ENCODE assay signal across 23 mouse cellular contexts in genomic region chr4:107966416-107967109, GRCm38 (mm10). TPM values are rescaled to one million over a fixed set of nuclear protein-coding genes. Genes with fewer than 3 reads are reported as not detected.
DNase-seq lines count a peak whose midpoint lies in the region; ATAC-seq and TF ChIP-seq lines count a peak whose summit lies in the region.
"Had no signal": no experiment of that assay in that cellular context is flagged by ENCODE, and none has a peak within 500 bp of the region (broad histone marks: within the 10 kb centered on the region; RNA-seq: fewer than 3 reads in every experiment).

No protein-coding gene starts in this region.

- peak; percentile 94 for TF ChIP-seq EP300 in heart, adult 2 months (IDR thresholded peaks at IDR 0.05; ENCODE audit: insufficient read depth, low read depth, low read length)

- H3K27me3 ChIP-seq in heart, adult 2 months (ENCODE audit: control insufficient read depth, insufficient read depth, low read length) = no peaks in the 10 kb centered on the region
- peaks cover 11% of the 10 kb centered on the region; the same call in 1 of the 2 replicates for H3K27me3 ChIP-seq in heart, embryonic 12.5 days (replicated peaks)
- no peaks in the 10 kb centered on the region for H3K27me3 ChIP-seq in hindbrain, postnatal 0 days (ENCODE audit: insufficient read depth, low read length)
- H3K27me3 ChIP-seq: embryonic facial prominence, embryonic 13.5 days; forebrain, embryonic 12.5 days; midbrain, embryonic 15.5 days; neural tube, embryonic 12.5 days had no signal

- H3K9ac ChIP-seq in heart, adult 2 months (ENCODE audit: low read depth, low read length) = no peak overlapping the region
- H3K9ac ChIP-seq in heart, embryonic 12.5 days = no peak overlapping the region
- H3K9ac ChIP-seq in hindbrain, postnatal 0 days (replicated peaks; ENCODE audit: low read length) = no peak overlapping the region
- H3K9ac ChIP-seq: embryonic facial prominence, embryonic 13.5 days; forebrain, embryonic 12.5 days; midbrain, embryonic 15.5 days; neural tube, embryonic 12.5 days had no signal

- intact Hi-C loops in heart, adult 2 months (cut with DNase I) = no loop called here

- TF ChIP-seq CTCF in heart, adult 2 months (IDR thresholded peaks at IDR 0.05) = no peak
- TF ChIP-seq CTCF in lung, adult 2 months (IDR thresholded peaks at IDR 0.05; ENCODE audit: insufficient read depth, low read length) = no peak
- TF ChIP-seq CTCF in hindbrain, postnatal 0 days (IDR thresholded peaks at IDR 0.05; ENCODE audit: low read depth) = no peak

- peaks cover 7% of the 10 kb centered on the region for H3K4me1 ChIP-seq in heart, adult 2 months (ENCODE audit: control insufficient read depth, insufficient read depth, low read length)
- H3K4me1 ChIP-seq in heart, embryonic 12.5 days (replicated peaks) = peaks cover 28% of the 10 kb centered on the region
- H3K4me1 ChIP-seq in lung, adult 2 months (ENCODE audit: control insufficient read depth, insufficient read depth, low read length) = no peaks in the 10 kb centered on the region
- H3K4me1 ChIP-seq in hindbrain, postnatal 0 days (ENCODE audit: insufficient read depth, low read length) = 0 out of 2 replicates have a peak, but pooled peaks cover 4% of the 10 kb centered on the region
- H3K4me1 ChIP-seq: neural tube, embryonic 12.5 days had no signal

- 29% methylated on average over 5 of the region's 5 CpGs for WGBS in heart, adult 2 months
- WGBS in heart, embryonic 12.5 days = 39% methylated on average over 5 of the region's 5 CpGs
- WGBS in lung, adult 2 months = 37% methylated on average over 5 of the region's 5 CpGs
- 58% methylated on average over 5 of the region's 5 CpGs for whole genome bisulfite sequencing in hindbrain, postnatal 0 days

- H3K36me3 ChIP-seq in heart, adult 2 months (ENCODE audit: control insufficient read depth, insufficient read depth, low read length) = no peaks in the 10 kb centered on the region
- no peaks in the 10 kb centered on the region for H3K36me3 ChIP-seq in heart, embryonic 12.5 days
- no peaks in the 10 kb centered on the region for H3K36me3 ChIP-seq in hindbrain, postnatal 0 days (ENCODE audit: insufficient read depth, low read length)
- H3K36me3 ChIP-seq: embryonic facial prominence, embryonic 13.5 days; forebrain, embryonic 12.5 days; midbrain, embryonic 15.5 days; neural tube, embryonic 12.5 days had no signal

- no peak overlapping the region; the same call in 1 of the 2 replicates for H3K27ac ChIP-seq in heart, adult 2 months
- H3K27ac ChIP-seq in heart, embryonic 12.5 days (ENCODE audit: poor library complexity, severe bottlenecking) = no peak overlapping the region
- no peak overlapping the region for H3K27ac ChIP-seq in hindbrain, postnatal 0 days
- H3K27ac ChIP-seq: embryonic facial prominence, embryonic 13.5 days; forebrain, embryonic 12.5 days; midbrain, embryonic 15.5 days; neural tube, embryonic 12.5 days had no signal

- H3K4me2 ChIP-seq in heart, embryonic 12.5 days = no peak overlapping the region
- no peak overlapping the region for H3K4me2 ChIP-seq in hindbrain, postnatal 0 days (ENCODE audit: low read depth, low read length)
- H3K4me2 ChIP-seq: embryonic facial prominence, embryonic 13.5 days; forebrain, embryonic 12.5 days; midbrain, embryonic 15.5 days; neural tube, embryonic 12.5 days had no signal

- H3K9me3 ChIP-seq in heart, embryonic 12.5 days (replicated peaks) = no peaks in the 10 kb centered on the region
- H3K9me3 ChIP-seq in hindbrain, postnatal 0 days (ENCODE audit: low read length) = no peaks in the 10 kb centered on the region
- H3K9me3 ChIP-seq: embryonic facial prominence, embryonic 13.5 days; forebrain, embryonic 12.5 days; midbrain, embryonic 15.5 days; neural tube, embryonic 12.5 days had no signal

- DNase-seq in heart, adult 2 months = peak in 1 of 2 experiments; percentile 34
- peak; percentile 34 for DNase-seq in lung, postnatal 10 days
- no peak for DNase-seq in lung, adult 2 months
- peak; percentile 43 for DNase-seq in ZHBTc4 (ENCODE audit: low read depth, low spot score)
- no peak for DNase-seq in hindbrain, postnatal 0 days (ENCODE audit: low spot score)
- DNase-seq in cerebellum, postnatal 10 days = no peak
- DNase-seq: adrenal gland, postnatal 36 days; B cell, adult 2 months; cerebellum, adult 9-11 months; kidney, adult 11 months; lung, postnatal 14 days had no signal

- ATAC-seq in heart, embryonic 12.5 days (ENCODE audit: insufficient number of reproducible peaks, low FRiP score) = no peak
- ATAC-seq in hindbrain, postnatal 0 days = no peak
- ATAC-seq: midbrain, embryonic 15.5 days had no signal

- H3K4me3 ChIP-seq in heart, adult 2 months = no peak overlapping the region
- no peak overlapping the region for H3K4me3 ChIP-seq in heart, embryonic 12.5 days
- H3K4me3 ChIP-seq in lung, adult 2 months (replicated peaks; ENCODE audit: extremely low read depth, low read depth, low read length) = no peak overlapping the region
- no peak overlapping the region for H3K4me3 ChIP-seq in hindbrain, postnatal 0 days (ENCODE audit: low read length)
- H3K4me3 ChIP-seq: embryonic facial prominence, embryonic 13.5 days; erythroblast, embryonic 14.5 days; forebrain, embryonic 12.5 days; midbrain, embryonic 15.5 days; neural tube, embryonic 12.5 days had no signal

- no peaks in the 10 kb centered on the region for H3K79me2 ChIP-seq in heart, adult 2 months (replicated peaks; ENCODE audit: control insufficient read depth, insufficient read depth, low read length)

- TF ChIP-seq POLR2A in heart, adult 2 months (IDR thresholded peaks at IDR 0.05; ENCODE audit: insufficient read depth, low read depth, low read length) = 0 out of 2 replicates have a peak, but pooled peaks have one; percentile 39
- no peak for TF ChIP-seq POLR2A in lung, adult 2 months (IDR thresholded peaks at IDR 0.05; ENCODE audit: borderline replicate concordance, extremely low read depth, low read depth, low read length)

RNA-seq across cellular contexts. Expression of gene Slc1a7, which starts 1.6 kb away (rescaled TPM):
- under 1 TPM; 0.21 to 0.32 TPM for total RNA-seq in heart, adult 2 months (2021)
- 1.2 and 1.9 TPM in 2 replicates for polyA plus RNA-seq in heart, adult 2 months (2012; rRNA removed)
- not detected in 2 replicates for polyA plus RNA-seq in heart, embryonic 12.5 days (2016; fragmentation: Nextera tagmentation; extraction: Ambion mirVana)
- 0.39 and 0.48 TPM in 2 replicates for polyA plus RNA-seq in lung, adult 2 months (2012; rRNA removed)
- total RNA-seq in hindbrain, postnatal 0 days (2014; rRNA removed) = 0.25 TPM in 1 of 2 replicates, not detected in the other
- polyA plus RNA-seq in hindbrain, postnatal 0 days (2015; fragmentation: Nextera tagmentation; extraction: Ambion mirVana) = 0.05 and 0.09 TPM in 2 replicates
- total RNA-seq: CH12.LX; gastrocnemius, postnatal 4 days had no signal
- polyA plus RNA-seq: embryonic facial prominence, embryonic 13.5 days; erythroblast, embryonic 14.5 days; forebrain, embryonic 12.5 days; hindbrain, embryonic 11.5 days; kidney, embryonic 16.5 days; limb, embryonic 11.5 days; liver, embryonic 16.5 days; midbrain, embryonic 15.5 days; neural tube, embryonic 12.5 days had no signal

RNA-seq across cellular contexts. Expression of gene Cpt2, which starts 43.2 kb away (rescaled TPM):
- total RNA-seq in heart, adult 2 months (2021) = 100 to 1,000 TPM; 275 to 281 TPM
- polyA plus RNA-seq in heart, adult 2 months (2012; rRNA removed) = 278 and 312 TPM in 2 replicates
- 56.7 and 58.8 TPM in 2 replicates for polyA plus RNA-seq in heart, embryonic 12.5 days (2016; fragmentation: Nextera tagmentation; extraction: Ambion mirVana)
- 65.3 and 68.3 TPM in 2 replicates for polyA plus RNA-seq in lung, adult 2 months (2012; rRNA removed)
- 17.4 and 19.2 TPM in 2 replicates for total RNA-seq in hindbrain, postnatal 0 days (2014; rRNA removed)
- 13.8 TPM in 2 replicates for polyA plus RNA-seq in hindbrain, postnatal 0 days (2015; fragmentation: Nextera tagmentation; extraction: Ambion mirVana)

Comparison
In these comparisons a context has a peak if more than half of its experiments do, and no peak if none do; other contexts are left out.
1. DNase-seq: peak in lung, postnatal 10 days (single experiment) and ZHBTc4 (single experiment); none in lung, adult 2 months (single experiment), hindbrain, postnatal 0 days (single experiment) and cerebellum, postnatal 10 days (0 of 2).